Mouse (Mus musculus): ENCODE data around the gene Gpr143. TPM values are rescaled to one million over a fixed set of nuclear protein-coding genes. Genes with fewer than 3 reads are reported as not detected.
"Not testable (repeated sequence)": the region's sequence is repeated elsewhere in the genome, so short reads cannot be mapped to it uniquely, and the experiment has no call there.

Gene Gpr143
- polyA plus RNA-seq, 1 experiment from 2014 or later = not detected

GRCm38 (mm10) chrX:152818996-152819395 lies 37.3 kb downstream of the Gpr143 start:
- no peak overlapping the region for H3K4me2 ChIP-seq (ENCODE audit: low read length)
- DNase-seq (ENCODE audit: low spot score) = no peak
- H3K4me3 ChIP-seq (ENCODE audit: low read depth, low read length) = no peak overlapping the region
- H3K27me3 ChIP-seq (replicated peaks; ENCODE audit: control insufficient read depth, insufficient read depth, low read length) = no peaks in the 10 kb centered on the region
- ATAC-seq (replicated peaks; ENCODE audit: low FRiP score, low TSS enrichment, low read depth) = no peak
- no peaks in the 10 kb centered on the region for H3K4me1 ChIP-seq (replicated peaks; ENCODE audit: control insufficient read depth, insufficient read depth, low read length)
- H3K36me3 ChIP-seq (ENCODE audit: control insufficient read depth, insufficient read depth, low read length) = no peaks in the 10 kb centered on the region
- H3K9ac ChIP-seq (ENCODE audit: low read length) = no peak overlapping the region
- H3K9me3 ChIP-seq (ENCODE audit: control insufficient read depth, low read length) = no peaks in the 10 kb centered on the region
- no peak overlapping the region for H3K27ac ChIP-seq (ENCODE audit: low read depth)

- DNase-seq (ENCODE audit: low spot score); ATAC-seq (replicated peaks; ENCODE audit: low FRiP score, low TSS enrichment, low read depth); H3K4me3 ChIP-seq (ENCODE audit: low read depth, low read length); H3K4me1 ChIP-seq (replicated peaks; ENCODE audit: control insufficient read depth, insufficient read depth, low read length); H3K27me3 ChIP-seq (replicated peaks; ENCODE audit: control insufficient read depth, insufficient read depth, low read length); H3K27ac ChIP-seq (ENCODE audit: low read depth); H3K9me3 ChIP-seq (ENCODE audit: control insufficient read depth, low read length); H3K36me3 ChIP-seq (ENCODE audit: control insufficient read depth, insufficient read depth, low read length); H3K4me2 ChIP-seq (ENCODE audit: low read length); H3K9ac ChIP-seq (ENCODE audit: low read length): not testable (repeated sequence)
- WGBS = no CpG with 5 or more reads among the region's 1 CpGs
Observed at GRCm38 (mm10) chrX:152831003-152831550, 49.4 kb downstream of the Gpr143 start.

GRCm38 (mm10) chrX:152834940-152835339 lies 53.2 kb downstream of the Gpr143 start:
- not testable (repeated sequence) for ATAC-seq (replicated peaks; ENCODE audit: low FRiP score, low TSS enrichment, low read depth); H3K36me3 ChIP-seq (ENCODE audit: control insufficient read depth, insufficient read depth, low read length); H3K9me3 ChIP-seq (ENCODE audit: control insufficient read depth, low read length); H3K27ac ChIP-seq (ENCODE audit: low read depth); H3K4me1 ChIP-seq (replicated peaks; ENCODE audit: control insufficient read depth, insufficient read depth, low read length); DNase-seq (ENCODE audit: low spot score); H3K4me3 ChIP-seq (ENCODE audit: low read depth, low read length); H3K9ac ChIP-seq (ENCODE audit: low read length); H3K4me2 ChIP-seq (ENCODE audit: low read length); H3K27me3 ChIP-seq (replicated peaks; ENCODE audit: control insufficient read depth, insufficient read depth, low read length)
- 29% methylated on average over 5 of the region's 5 CpGs for WGBS

- Histone ChIP-seq H3K9me3 (ENCODE audit: control insufficient read depth, low read length) (no peaks in the 10 kb centered on the region), H3K9ac (ENCODE audit: low read length) (no peak overlapping the region), H3K4me1 (replicated peaks; ENCODE audit: control insufficient read depth, insufficient read depth, low read length) (no peaks in the 10 kb centered on the region), H3K4me2 (ENCODE audit: low read length) (no peak overlapping the region), H3K36me3 (ENCODE audit: control insufficient read depth, insufficient read depth, low read length) (no peaks in the 10 kb centered on the region), H3K4me3 (ENCODE audit: low read depth, low read length) (no peak overlapping the region), H3K27ac (ENCODE audit: low read depth) (no peak overlapping the region), H3K27me3 (replicated peaks; ENCODE audit: control insufficient read depth, insufficient read depth, low read length) (no peaks in the 10 kb centered on the region)
- WGBS = 81% methylated on average over 3 of the region's 3 CpGs
- DNase-seq (ENCODE audit: low spot score) (no peak), ATAC-seq (replicated peaks; ENCODE audit: low FRiP score, low TSS enrichment, low read depth) (no peak)
Observed at GRCm38 (mm10) chrX:152855076-152855772, 73.5 kb downstream of the Gpr143 start.

Other genes starting within 250 kb of the Gpr143 start
- gene Cldn34a, start 218.6 kb upstream of the Gpr143 start, polyA plus RNA-seq (2014; fragmentation: Nextera tagmentation; extraction: Ambion mirVana) = not detected in 2 replicates
- 8.1 and 8.7 TPM in 2 replicates for gene Shroom2, start 12.5 kb upstream of the Gpr143 start, polyA plus RNA-seq (2014; fragmentation: Nextera tagmentation; extraction: Ambion mirVana)
- 1.0 and 1.2 TPM in 2 replicates for gene Usp51, start 224.5 kb downstream of the Gpr143 start, polyA plus RNA-seq (2014; fragmentation: Nextera tagmentation; extraction: Ambion mirVana)

Measured in intestine, embryonic 14.5 days (tissue).